Mouse (Mus musculus) gastrocnemius, postnatal 10 days (tissue): ENCODE results near the gene Sytl3. TPM values are rescaled to one million over a fixed set of nuclear protein-coding genes. Genes with fewer than 3 reads are reported as not detected.

Experiments used
- DNase-seq: peaks from one replicate; pipeline ENCODE4 v3.0.0; 2021; ENCODE audit warnings: mixed read lengths
- total RNA-seq, 2 experiments: library from RNA; stranded (reverse); gene quantifications; 2 replicates each; pipeline ENCODE4 v1.2.3; 2021

Gene Sytl3
- total RNA-seq, 2 experiments from 2014 or later: 0.35 to 0.52 TPM

DNA sequence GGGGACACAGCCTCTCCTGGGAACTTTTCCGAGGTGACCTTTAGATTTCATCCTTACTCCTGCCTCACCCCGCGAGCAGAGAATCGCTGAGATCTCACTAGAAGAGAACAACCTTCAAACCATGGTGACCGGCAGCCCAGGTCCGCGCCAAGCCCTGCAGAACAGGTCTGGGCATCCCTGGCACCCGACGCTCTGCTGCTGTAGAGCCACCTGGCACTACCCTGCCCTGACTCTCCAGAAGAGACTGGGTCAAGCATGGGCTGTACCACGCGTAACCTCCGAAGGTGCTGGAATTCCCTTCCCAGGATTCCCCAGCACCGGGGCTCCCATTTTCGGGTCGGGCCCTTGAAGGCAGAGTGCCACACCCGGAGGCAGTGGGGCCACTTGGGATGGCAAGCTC, 99.0 kb downstream of the Sytl3 start:
- no peak for DNase-seq

DNA sequence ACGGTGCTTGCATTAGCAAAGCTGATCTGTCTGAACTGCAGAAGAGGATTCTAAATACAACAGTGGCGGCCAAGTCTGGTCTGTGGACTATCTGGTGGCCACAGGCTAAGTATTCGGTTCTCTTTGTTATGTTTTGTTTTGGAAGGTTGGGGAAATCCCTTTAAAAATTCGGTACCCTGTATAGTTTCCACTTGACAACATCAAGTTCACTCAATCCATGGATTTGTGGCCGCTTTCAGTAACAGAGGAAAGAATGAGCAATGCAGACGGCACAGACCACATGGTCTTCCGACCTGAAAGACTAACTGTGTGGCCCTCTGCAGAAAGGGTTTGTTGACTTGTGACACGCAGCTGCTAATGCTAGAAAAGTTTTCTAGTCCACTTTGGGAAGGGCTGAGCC, 100.0 kb downstream of the Sytl3 start:
- no peak for DNase-seq

- no peak for DNase-seq
Measured at GRCm38 (mm10) chr17:6759717-6760292, 100.9 kb downstream of the Sytl3 start.

DNA sequence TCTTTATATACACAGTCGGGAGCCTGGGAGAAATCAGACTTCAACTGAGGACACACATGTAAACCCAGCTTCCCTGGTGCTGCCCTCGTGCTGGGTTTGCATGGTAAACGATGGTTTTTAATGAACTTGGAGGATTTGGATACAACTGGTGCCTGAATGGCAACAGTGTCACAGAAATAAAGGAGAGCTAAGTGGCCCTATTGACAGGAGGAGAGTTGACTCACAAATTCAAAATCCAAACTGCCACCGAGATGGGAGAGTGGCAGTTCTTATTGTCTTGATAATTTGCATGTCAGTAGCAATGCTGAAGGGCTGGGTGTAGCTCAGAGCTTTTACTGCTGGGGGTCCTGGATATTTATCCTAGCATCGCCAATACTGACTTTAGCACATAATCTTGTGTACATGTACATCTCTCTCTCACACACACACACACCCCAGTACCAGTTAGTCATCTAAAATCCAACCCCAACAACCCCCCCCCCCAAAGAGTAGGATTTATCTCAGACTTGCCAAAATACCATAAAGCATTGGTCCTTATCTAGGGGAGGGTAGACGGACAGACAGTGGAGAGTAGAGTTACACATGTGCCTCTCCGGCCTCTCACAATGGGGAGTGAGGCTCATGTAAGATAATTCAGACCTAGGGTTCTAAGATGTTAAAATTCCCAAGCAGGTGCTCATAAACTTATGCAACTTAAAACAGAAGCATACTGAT, 104.8 kb downstream of the Sytl3 start:
- no peak for DNase-seq

DNA sequence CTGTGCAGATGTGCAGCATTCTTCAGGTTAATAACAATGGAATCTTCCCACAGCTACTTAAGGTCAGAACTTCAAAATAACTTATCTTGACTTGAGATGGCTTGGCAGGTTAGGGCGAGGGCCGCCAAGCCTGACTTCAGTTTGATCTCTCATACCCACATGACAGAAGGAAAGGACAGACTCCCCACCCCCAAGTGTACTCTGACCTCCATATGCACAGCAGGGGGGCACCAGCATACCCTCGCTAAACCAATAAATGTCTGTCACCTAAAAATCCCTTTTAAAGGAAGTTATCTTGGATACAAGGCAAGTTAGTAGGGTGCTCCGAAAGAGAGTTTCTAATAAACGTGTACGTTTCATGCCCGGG, 105.3 kb downstream of the Sytl3 start:
- DNase-seq: no peak

- DNase-seq: no peak
Measured at GRCm38 (mm10) chr17:6764730-6765129, 105.8 kb downstream of the Sytl3 start.

- DNase-seq: no peak
Measured at GRCm38 (mm10) chr17:6765886-6766285, 107.0 kb downstream of the Sytl3 start.

DNA sequence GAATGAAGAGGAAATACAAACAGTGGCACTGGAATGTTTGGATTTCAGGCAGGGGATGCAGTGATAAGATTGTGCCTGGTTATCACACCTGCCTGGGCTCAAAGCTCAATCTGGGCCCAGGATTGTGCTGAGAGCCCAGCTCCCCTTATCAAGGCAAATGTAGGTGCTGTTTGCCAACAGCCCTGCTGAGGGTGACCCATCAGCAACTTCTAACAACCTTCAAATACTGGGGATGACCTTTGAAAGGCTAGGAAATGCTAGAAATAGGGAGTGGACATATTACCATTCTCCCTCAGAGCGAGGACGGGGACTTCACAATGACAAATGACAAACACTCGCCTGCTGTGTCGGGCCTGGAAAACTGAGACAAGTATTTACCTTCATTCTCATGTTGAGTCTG, 107.9 kb downstream of the Sytl3 start:
- DNase-seq: no peak

DNA sequence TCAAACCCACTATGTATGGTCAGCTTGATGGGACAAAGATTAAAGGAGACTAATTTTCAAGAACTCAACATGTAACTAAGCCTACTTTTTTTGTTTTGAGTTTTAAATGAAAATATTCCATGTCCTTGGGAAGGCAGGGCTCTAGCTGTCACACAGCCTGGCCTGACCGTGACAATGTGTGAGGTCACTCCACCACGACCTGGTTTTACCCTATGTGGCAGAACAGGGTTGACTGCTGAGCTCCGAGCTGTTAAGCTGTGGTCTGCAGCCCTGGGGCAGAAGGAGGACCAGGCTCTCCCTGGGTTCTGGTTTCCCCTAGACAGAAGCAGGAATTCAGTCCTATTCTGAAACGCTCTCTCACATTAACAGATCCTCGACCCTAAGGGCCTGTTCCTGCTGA, 108.9 kb downstream of the Sytl3 start:
- no peak for DNase-seq

DNA sequence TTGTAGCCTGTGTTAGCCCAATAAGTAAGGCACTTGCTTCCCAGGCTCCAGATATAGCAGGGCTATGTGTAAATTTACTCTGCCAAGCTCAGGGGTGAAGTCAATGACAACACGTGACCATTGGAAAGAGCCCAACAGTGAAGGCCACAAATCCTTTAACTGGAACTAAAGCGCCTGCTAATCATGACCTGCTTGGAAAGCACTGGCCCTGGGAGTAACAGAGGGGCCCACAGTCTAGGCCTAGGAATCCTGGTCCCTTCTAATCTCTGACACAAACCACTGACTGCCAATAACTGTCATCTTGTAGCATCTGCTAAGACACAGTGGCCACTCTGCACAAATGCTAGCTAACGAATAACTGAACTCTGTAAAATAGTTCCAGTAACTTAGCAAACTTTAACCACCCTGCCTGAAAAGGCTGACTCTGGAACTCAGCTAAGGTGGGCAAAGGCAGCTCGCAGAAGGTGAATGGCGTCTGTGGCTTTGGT, 109.5 kb downstream of the Sytl3 start:
- no peak for DNase-seq

DNA sequence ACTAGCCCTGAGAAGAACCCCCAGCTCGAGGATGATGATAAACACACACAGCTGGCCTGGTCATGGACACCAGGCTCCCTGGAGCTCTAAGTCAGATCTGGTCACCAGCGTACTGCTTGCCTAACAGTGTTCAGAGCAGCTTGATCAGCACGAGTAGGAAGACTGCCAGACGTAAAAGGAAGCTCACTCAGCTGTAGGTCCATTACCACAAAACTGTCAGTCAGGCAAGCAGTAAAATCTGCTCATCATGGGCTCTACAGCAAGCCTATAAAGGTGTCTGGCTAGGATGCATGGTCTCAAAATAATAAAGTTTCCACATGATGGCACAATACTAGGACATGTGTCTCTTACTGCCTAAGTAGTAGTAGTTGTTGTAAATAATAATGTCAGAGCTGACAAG, 110.7 kb downstream of the Sytl3 start:
- DNase-seq: no peak

DNA sequence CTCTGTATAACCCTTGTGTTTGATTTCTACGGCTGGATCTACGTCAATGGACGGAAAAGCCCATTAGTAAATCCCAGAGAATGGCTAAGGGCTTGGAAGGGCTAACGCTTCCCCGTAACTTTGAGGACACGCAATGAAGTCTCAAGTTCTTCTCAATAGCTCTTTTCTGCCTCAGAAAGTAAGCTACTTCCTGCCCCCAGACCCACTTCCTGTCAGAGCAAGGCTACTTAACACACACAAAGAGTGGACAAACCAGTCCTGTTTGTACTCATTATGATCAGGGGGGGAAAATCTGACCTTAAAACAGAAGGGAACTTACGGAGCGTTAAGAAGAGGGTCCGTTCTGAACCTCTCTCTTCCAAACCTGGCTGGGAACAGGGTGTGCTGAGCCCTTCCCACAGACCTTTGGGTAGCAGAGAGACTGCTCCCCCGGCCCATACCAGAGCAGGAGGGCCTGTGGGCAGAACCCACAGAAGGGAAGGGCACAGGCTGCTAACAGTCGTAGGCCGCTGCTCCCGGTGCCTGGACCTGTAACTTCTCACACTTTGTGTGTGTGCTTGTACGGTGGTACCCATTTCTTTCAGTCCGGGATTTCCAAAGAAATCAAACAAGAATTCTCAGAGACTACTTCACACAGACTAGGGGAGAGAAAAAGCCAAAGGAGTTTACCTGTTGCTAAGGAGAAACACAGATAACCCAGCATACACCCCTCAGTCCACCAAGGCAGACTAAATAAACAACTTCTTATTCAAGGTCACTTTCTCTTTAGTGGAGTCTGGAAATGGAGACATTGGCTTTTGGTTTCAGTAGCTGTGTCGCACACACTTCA, 113.0 kb downstream of the Sytl3 start:
- no peak for DNase-seq

GRCm38 (mm10) chr17:6772490-6772773, 113.5 kb downstream of the Sytl3 start:
- DNase-seq: no peak

DNA sequence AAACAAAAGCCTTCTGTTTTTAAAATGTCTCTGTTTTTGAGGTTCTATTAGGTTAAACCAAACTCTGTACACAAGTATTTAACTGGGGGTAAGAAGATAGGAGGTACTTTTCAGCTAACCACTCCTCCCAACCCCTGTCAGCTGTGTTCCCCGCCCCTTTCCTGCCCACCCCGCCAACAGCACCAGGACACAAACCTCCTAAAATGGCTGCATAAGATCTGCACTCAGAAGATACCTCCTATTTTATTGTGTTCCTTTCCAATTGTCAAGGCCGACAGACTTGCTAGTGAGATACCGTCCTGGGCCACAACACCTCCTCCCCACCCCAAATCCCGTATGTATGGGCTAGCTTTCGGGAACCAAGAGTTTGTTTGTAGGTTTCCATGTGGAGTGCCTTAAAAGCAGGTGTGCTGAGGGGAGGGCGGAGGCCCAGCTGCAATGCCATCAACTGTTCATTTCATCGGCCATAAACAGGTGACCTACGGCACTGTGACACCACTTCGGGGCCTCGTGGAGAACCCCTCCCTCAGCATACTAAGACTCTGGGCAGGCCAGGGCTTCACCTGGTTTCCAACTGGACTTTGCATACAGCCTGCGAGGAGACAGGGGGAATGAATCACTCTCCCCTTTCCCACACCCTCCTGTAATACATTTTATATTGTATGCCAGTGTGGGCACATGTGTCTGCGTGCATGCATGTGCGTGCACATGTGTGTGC, 114.5 kb downstream of the Sytl3 start:
- DNase-seq: no peak

DNA sequence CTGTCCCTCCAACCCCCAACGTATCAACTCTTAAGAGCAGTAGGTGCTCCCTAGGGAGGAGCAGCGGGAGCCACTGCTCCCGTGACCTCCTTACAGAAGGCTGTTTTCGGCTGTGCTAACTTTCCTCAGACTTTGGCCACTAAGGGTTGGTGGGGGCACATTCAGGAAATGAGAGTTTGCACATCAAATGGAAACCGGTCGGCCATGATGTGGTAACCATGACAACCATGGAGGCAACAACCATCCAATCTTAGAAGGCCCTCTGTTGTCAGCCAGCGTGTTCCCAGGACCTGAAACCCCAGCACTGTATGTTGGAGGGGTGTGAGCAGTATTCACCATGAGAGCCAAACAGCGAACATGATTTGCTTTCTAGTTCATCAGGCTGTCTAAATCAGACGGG, 116.3 kb downstream of the Sytl3 start:
- no peak for DNase-seq

DNA sequence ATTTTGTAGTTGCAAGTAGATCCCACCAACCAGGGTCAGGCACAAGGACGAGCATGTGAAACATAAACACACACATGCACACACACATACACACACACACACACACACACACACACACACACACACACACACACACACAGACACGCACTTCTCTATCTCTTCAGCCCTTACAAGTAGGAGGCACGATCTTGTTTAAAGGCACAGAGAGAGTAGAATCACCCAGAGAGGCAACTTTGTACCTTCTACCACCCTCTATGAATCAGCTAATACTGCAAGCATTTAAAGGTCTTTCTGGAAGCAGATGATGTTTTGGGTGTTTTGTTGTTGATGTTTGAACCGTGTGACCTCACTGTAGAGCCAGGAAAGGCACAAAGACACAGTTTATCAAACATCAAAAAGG, 116.8 kb downstream of the Sytl3 start:
- DNase-seq: no peak

DNA sequence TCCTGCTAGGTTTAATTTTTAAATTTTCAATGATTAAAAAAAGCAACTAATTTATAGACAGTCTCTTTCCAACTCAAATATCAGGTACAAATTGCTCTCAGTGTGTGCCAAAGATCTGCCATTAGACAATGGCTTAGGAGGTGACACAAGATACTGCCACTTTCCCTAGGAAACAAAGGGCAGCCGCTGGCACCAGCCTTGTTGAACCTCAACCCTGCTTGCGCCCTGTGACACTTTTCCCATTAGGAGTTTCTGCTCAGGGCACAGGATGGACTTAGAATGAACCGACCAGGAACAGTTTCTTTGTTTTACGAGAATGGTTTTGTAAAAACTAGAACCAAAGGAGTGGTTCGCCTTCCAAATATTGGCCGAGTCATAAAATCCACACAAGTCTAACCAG, 117.2 kb downstream of the Sytl3 start:
- DNase-seq: no peak

GRCm38 (mm10) chr17:6776576-6776975, 117.7 kb downstream of the Sytl3 start:
- no peak for DNase-seq

DNA sequence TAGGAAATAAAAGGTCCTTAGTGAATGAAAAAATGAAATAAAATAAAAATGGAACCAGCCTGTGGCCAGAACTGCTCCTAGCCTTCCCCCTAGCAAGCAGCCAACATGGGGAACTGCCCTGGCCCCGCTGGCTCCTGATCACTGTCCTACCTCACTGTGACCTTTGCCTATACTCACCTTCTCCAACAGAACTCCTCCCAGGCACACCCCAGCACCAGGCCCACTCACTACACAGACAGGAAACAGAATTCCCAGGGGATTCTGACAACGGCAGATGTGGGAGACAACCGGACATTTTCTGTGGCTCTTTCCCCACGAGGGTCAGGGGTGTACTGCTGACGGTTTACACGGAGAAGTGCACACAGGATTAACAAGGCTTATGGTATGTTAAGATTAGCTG, 118.2 kb downstream of the Sytl3 start:
- DNase-seq: no peak

GRCm38 (mm10) chr17:6777629-6778331, 118.9 kb downstream of the Sytl3 start:
- DNase-seq: no peak

- peak; percentile 31 for DNase-seq
Measured at GRCm38 (mm10) chr17:6778332-6778683, 119.4 kb downstream of the Sytl3 start.

DNA sequence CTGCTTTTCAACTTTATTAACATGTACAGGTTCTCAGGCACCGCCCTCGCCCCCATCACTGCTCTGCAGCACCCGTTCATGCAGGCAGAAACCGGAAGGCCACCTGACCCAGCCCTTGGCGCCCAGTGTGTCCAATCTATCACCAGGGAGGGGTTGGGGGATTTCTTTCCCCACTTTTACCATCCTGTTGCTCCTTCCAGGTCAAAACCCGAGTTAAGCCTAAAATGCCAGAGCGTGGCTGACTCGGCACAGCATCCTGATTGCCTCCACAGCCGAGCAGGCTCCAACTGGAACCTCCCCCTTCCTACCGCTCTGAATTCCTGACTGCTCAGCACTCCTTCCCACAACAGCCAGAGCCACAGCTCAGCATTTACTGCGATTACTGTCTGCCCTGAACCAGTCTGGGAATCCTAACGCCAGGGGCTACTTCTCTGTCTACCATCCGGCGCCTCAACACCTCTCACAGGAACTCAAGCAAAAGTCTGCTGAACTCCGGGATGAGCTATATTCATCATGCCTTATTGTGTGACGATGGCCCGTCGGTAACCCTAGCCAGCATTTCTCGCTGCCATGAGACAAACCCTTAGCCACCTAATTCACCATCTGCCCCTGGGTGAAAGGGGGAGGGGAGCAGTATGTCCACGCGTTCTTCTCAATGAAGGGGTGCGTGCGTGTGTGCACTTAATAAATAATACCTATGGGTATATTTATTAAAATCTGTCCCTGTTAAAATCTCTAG, 120.0 kb downstream of the Sytl3 start:
- DNase-seq: peak; percentile 28
